Comparison of ENCODE assay signal across 34 mouse cellular contexts in the genomic region with DNA sequence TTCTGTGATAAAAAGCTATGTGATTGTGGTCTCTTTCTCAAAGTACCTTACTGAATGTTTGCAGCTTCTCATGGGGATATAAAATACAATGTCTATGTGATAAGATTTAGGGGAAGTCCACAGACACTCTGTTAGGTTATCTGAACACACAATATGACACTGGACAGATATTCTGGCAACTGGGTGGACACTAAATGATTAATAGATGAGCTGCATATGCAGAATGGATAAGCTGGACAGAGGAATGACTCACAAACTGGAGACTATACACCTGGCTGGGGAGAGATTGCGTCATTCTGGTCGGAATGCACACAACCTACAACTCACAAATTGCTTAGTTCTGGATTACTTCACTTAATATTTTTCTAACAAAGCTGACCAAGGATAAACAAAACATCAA. TPM values are rescaled to one million over a fixed set of nuclear protein-coding genes. Genes with fewer than 3 reads are reported as not detected.
DNase-seq lines count a peak whose midpoint lies in the region; ATAC-seq and TF ChIP-seq lines count a peak whose summit lies in the region.
"Had no signal": no experiment of that assay in that cellular context is flagged by ENCODE, and none has a peak within 500 bp of the region (broad histone marks: within the 10 kb centered on the region; RNA-seq: fewer than 3 reads in every experiment).

No protein-coding gene starts in this region.

- H3K36me3 ChIP-seq in C2C12 (ENCODE audit: control insufficient read depth, insufficient read depth) (peaks cover 43% of the 10 kb centered on the region), MEL (ENCODE audit: control insufficient read depth in 1 of 2, insufficient read depth in 2 of 2, low read length in 2 of 2) (peaks cover 51 to 53% of the 10 kb centered on the region in 2 experiments)
- peaks cover 79% of the 10 kb centered on the region for H3K36me3 ChIP-seq in liver, embryonic 13.5 days
- H3K36me3 ChIP-seq in kidney, embryonic 15.5 days, result peaks cover 77% of the 10 kb centered on the region

- peak; percentile 72 for DNase-seq in MEL (ENCODE audit: low read depth, low spot score)
- no peak for DNase-seq in liver, embryonic 13.5 days
- no peak for DNase-seq in right cerebral cortex, adult 2 months (ENCODE audit: low spot score in 2 of 2)
- no peak for DNase-seq in spleen, postnatal 4 days (ENCODE audit: low spot score in 2 of 2)
- DNase-seq: adrenal gland, adult 8-10 months; cerebellum, adult 9-10 months; cerebellum, postnatal 36 days; embryo, embryonic 11 days; gastrocnemius, adult 2 months; gastrocnemius, postnatal 36 days; heart, adult 18-20 months; heart, postnatal 36 days; kidney, adult 9 months; kidney, postnatal 14 days; lung, adult 2 months; lung, postnatal 10 days; right cerebral cortex, postnatal 14 days; thymus, adult 18-20 months; thymus, postnatal 25 days had no signal

- peaks cover 45% of the 10 kb centered on the region for H3K79me2 ChIP-seq in C2C12 (ENCODE audit: control insufficient read depth, insufficient read depth)
- peaks cover 26% of the 10 kb centered on the region for H3K79me2 ChIP-seq in MEL (ENCODE audit: control insufficient read depth, insufficient read depth, low read length, poor library complexity)

- no peak for TF ChIP-seq RAD21 in MEL (IDR thresholded peaks at IDR 0.05; ENCODE audit: low read depth, low read length)

- peak overlapping the region; percentile 84 for H3K27ac ChIP-seq in MEL (ENCODE audit: control insufficient read depth, low read depth, low read length)
- H3K27ac ChIP-seq in liver, embryonic 13.5 days, result no peak overlapping the region
- H3K27ac ChIP-seq in kidney, embryonic 15.5 days, result no peak overlapping the region
- H3K27ac ChIP-seq: embryonic facial prominence, embryonic 12.5 days; gastrocnemius, adult 2 months; hindbrain, embryonic 12.5 days; hindbrain, postnatal 0 days; intestine, embryonic 15.5 days; limb, embryonic 12.5 days; macrophage; midbrain, embryonic 10.5 days; neural tube, embryonic 13.5 days; stomach, embryonic 15.5 days had no signal

- TF ChIP-seq POLR2A in MEL (IDR thresholded peaks at IDR 0.05; ENCODE audit: control insufficient read depth in 1 of 2, insufficient read depth in 1 of 2, low read depth in 1 of 2, low read length in 2 of 2, poor library complexity in 1 of 2), result no peak

- peak overlapping the region; percentile 43 for H3K9ac ChIP-seq in MEL (ENCODE audit: control insufficient read depth, low read depth, low read length, poor library complexity, severe bottlenecking)
- H3K9ac ChIP-seq in liver, embryonic 13.5 days, result no peak overlapping the region
- no peak overlapping the region for H3K9ac ChIP-seq in kidney, embryonic 15.5 days
- H3K9ac ChIP-seq: embryonic facial prominence, embryonic 12.5 days; hindbrain, embryonic 12.5 days; intestine, embryonic 15.5 days; limb, embryonic 12.5 days; neural tube, embryonic 13.5 days; stomach, embryonic 15.5 days had no signal

- ATAC-seq in liver, embryonic 13.5 days (ENCODE audit: low read depth), result peak; percentile 62; the same call in 1 of the 2 replicates
- ATAC-seq in megakaryocyte-erythroid progenitor cell, adult 5-6 weeks (replicated peaks; ENCODE audit: low FRiP score, low TSS enrichment, poor library complexity, severe bottlenecking), result peak; percentile 86
- ATAC-seq in kidney, embryonic 15.5 days (replicated peaks; ENCODE audit: low FRiP score), result no peak
- ATAC-seq: activated CD4-positive, CD25-positive, alpha-beta regulatory T cell, adult 4 months; forebrain, embryonic 14.5 days; hindbrain, postnatal 0 days; intestine, embryonic 15.5 days had no signal

- H3ac ChIP-seq in C2C12 (ENCODE audit: control insufficient read depth, insufficient read length, low read depth), result no peak overlapping the region

- TF ChIP-seq EP300 in MEL (IDR thresholded peaks at IDR 0.05; ENCODE audit: low read depth in 1 of 2, low read length in 2 of 2), result peak; percentile 95 to 96

- H3K27me3 ChIP-seq in C2C12 (ENCODE audit: control insufficient read depth, insufficient read depth, insufficient read length) (no peaks in the 10 kb centered on the region), MEL (ENCODE audit: control insufficient read depth in 1 of 2, insufficient read depth in 2 of 2, low read length in 2 of 2) (no peaks in the 10 kb centered on the region)
- H3K27me3 ChIP-seq in liver, embryonic 13.5 days, result no peaks in the 10 kb centered on the region
- no peaks in the 10 kb centered on the region for H3K27me3 ChIP-seq in kidney, embryonic 15.5 days
- H3K27me3 ChIP-seq: embryonic facial prominence, embryonic 12.5 days; hindbrain, embryonic 12.5 days; intestine, embryonic 15.5 days; limb, embryonic 12.5 days; neural tube, embryonic 13.5 days; stomach, embryonic 15.5 days had no signal

- no peaks in the 10 kb centered on the region for H3K9me3 ChIP-seq in MEL (replicated peaks; ENCODE audit: insufficient read depth, low read length)
- H3K9me3 ChIP-seq in liver, embryonic 13.5 days (replicated peaks), result no peaks in the 10 kb centered on the region
- no peaks in the 10 kb centered on the region for H3K9me3 ChIP-seq in kidney, embryonic 15.5 days (replicated peaks)
- H3K9me3 ChIP-seq: embryonic facial prominence, embryonic 12.5 days; hindbrain, embryonic 12.5 days; intestine, embryonic 15.5 days; limb, embryonic 12.5 days; midbrain, embryonic 10.5 days; neural tube, embryonic 13.5 days; stomach, embryonic 15.5 days had no signal

- H3K4me2 ChIP-seq in liver, embryonic 13.5 days, result no peak overlapping the region
- no peak overlapping the region for H3K4me2 ChIP-seq in kidney, embryonic 15.5 days
- H3K4me2 ChIP-seq: embryonic facial prominence, embryonic 12.5 days; heart, embryonic 11.5 days; hindbrain, embryonic 12.5 days; intestine, embryonic 15.5 days; limb, embryonic 12.5 days; neural tube, embryonic 13.5 days; stomach, embryonic 15.5 days had no signal

- TF ChIP-seq CTCF in C2C12 (IDR thresholded peaks at IDR 0.05; ENCODE audit: control insufficient read depth, insufficient read depth, insufficient read length), result no peak
- no peak for TF ChIP-seq CTCF in MEL (IDR thresholded peaks at IDR 0.05 in 2 of 3, conservative IDR thresholded peaks at IDR 0.05 in 1 of 3; ENCODE audit: control insufficient read depth in 1 of 3, insufficient read depth in 1 of 3, low read depth in 2 of 3, low read length in 3 of 3, poor library complexity in 1 of 3, severe bottlenecking in 1 of 3)

- H3K4me3 ChIP-seq in C2C12 (ENCODE audit: insufficient read depth, poor library complexity, severe bottlenecking), result no peak overlapping the region
- no peak overlapping the region for H3K4me3 ChIP-seq in MEL (ENCODE audit: control insufficient read depth in 1 of 2, insufficient read depth in 1 of 2, low read depth in 2 of 2, low read length in 2 of 2)
- H3K4me3 ChIP-seq in liver, embryonic 13.5 days (replicated peaks), result no peak overlapping the region
- no peak overlapping the region for H3K4me3 ChIP-seq in kidney, embryonic 15.5 days (replicated peaks)
- H3K4me3 ChIP-seq: embryonic facial prominence, embryonic 12.5 days; gastrocnemius, adult 2 months; hindbrain, embryonic 12.5 days; intestine, embryonic 15.5 days; limb, embryonic 12.5 days; midbrain, embryonic 10.5 days; neural tube, embryonic 13.5 days; stomach, embryonic 15.5 days had no signal

- H3K79me3 ChIP-seq in C2C12 (ENCODE audit: low read depth), result peaks cover 15% of the 10 kb centered on the region

- 61% methylated on average over 2 of the region's 2 CpGs for WGBS in liver, embryonic 13.5 days (ENCODE audit: insufficient replicate concordance)
- WGBS in kidney, embryonic 15.5 days, result 96% methylated on average over 2 of the region's 2 CpGs

- H3K4me1 ChIP-seq in MEL (ENCODE audit: control insufficient read depth in 1 of 2, insufficient read depth in 2 of 2, low read length in 2 of 2), result peaks cover 24 to 38% of the 10 kb centered on the region in 2 experiments
- H3K4me1 ChIP-seq in liver, embryonic 13.5 days (replicated peaks), result peaks cover 39% of the 10 kb centered on the region
- 0 out of 2 replicates have a peak, but pooled peaks cover 9% of the 10 kb centered on the region for H3K4me1 ChIP-seq in kidney, embryonic 15.5 days
- H3K4me1 ChIP-seq: embryonic facial prominence, embryonic 12.5 days; intestine, embryonic 15.5 days; limb, embryonic 12.5 days; stomach, embryonic 15.5 days had no signal

TF ChIP-seq in C2C12, 6 proteins besides CTCF, POLR2A, EP300 and RAD21:
- TF ChIP-seq MAX (IDR thresholded peaks at IDR 0.05), result no peak
- TF ChIP-seq CEBPB (IDR thresholded peaks at IDR 0.05; ENCODE audit: low read depth), result peak; percentile 45

TF ChIP-seq in MEL, 35 proteins besides CTCF, POLR2A, EP300 and RAD21:
- TF ChIP-seq TCF12 (IDR thresholded peaks at IDR 0.05; ENCODE audit: low read depth, low read length) (peak; percentile 96), MYB (IDR thresholded peaks at IDR 0.05; ENCODE audit: low read depth, low read length) (0 out of 2 replicates have a peak, but pooled peaks have one; percentile 18), SIN3A (IDR thresholded peaks at IDR 0.05; ENCODE audit: low read length) (peak; percentile 44; the same call in 1 of the 2 replicates), ETS1 (IDR thresholded peaks at IDR 0.05; ENCODE audit: low read depth, low read length) (peak; percentile 97), TAL1 (IDR thresholded peaks at IDR 0.05; ENCODE audit: low read length) (peak; percentile 83), JUND (IDR thresholded peaks at IDR 0.05; ENCODE audit: low read depth, low read length) (peak; percentile 74), GATA1 (IDR thresholded peaks at IDR 0.05; ENCODE audit: low read depth, low read length) (peak; percentile 93), BHLHE40 (IDR thresholded peaks at IDR 0.05; ENCODE audit: borderline replicate concordance, low read depth, low read length) (0 out of 2 replicates have a peak, but pooled peaks have one; percentile 2), KAT2A (conservative IDR thresholded peaks at IDR 0.05; ENCODE audit: low read depth, low read length) (no peak), CHD1 (IDR thresholded peaks at IDR 0.05; ENCODE audit: low read depth, low read length) (no peak), RCOR1 (IDR thresholded peaks at IDR 0.05; ENCODE audit: low read depth, low read length) (peak; percentile 73; the same call in 1 of the 2 replicates), USF2 (IDR thresholded peaks at IDR 0.05; ENCODE audit: borderline replicate concordance in 1 of 2, insufficient read depth in 1 of 2, low read depth in 1 of 2, low read length in 2 of 2) (no peak), E2F4 (IDR thresholded peaks at IDR 0.05; ENCODE audit: borderline replicate concordance, low read depth, low read length) (no peak)
TF ChIP-seq in MEL: peak in this region for 9.

RNA-seq across cellular contexts. Expression of a gene that starts 10.6 kb away (rescaled TPM):
- polyA plus RNA-seq in C2C12 (2012; fragmentation: generic; extraction: Trizol), result 5.1 TPM
- 15.3 and 18.8 TPM in 2 replicates for total RNA-seq in MEL (2012; rRNA removed)
- 10 to 100 TPM in 1 of 2 experiments, not detected in 1; 14.3 TPM for polyA plus RNA-seq in MEL (2012; ENCODE audit: insufficient read depth in 1 of 2, insufficient read length in 2 of 2, low read depth in 1 of 2, low replicate concordance in 2 of 2, missing spikeins in 1 of 2)
- polyA plus RNA-seq in liver, embryonic 13.5 days (2015; fragmentation: Nextera tagmentation; extraction: Ambion mirVana), result 21.7 and 26.0 TPM in 2 replicates
- 25.7 and 31.3 TPM in 2 replicates for total RNA-seq in megakaryocyte-erythroid progenitor cell, adult 5-6 weeks (2014; fragmentation: Nextera tagmentation)
- total RNA-seq in megakaryocyte-erythroid progenitor cell, adult 5-6 weeks (2017), result 33.8 and 36.1 TPM in 2 replicates
- polyA plus RNA-seq in kidney, embryonic 15.5 days (2015; fragmentation: Nextera tagmentation; extraction: Ambion mirVana), result 46.6 and 50.0 TPM in 2 replicates
